Mouse (Mus musculus) monocyte, adult 5-6 weeks (primary cell): Measurements from ENCODE around the gene Limch1. TPM values are rescaled to one million over a fixed set of nuclear protein-coding genes. Genes with fewer than 3 reads are reported as not detected.

ENCODE experiments used
- ATAC-seq: fragments of 153-309, 156-312 bp; replicated peaks from 2 replicates; pipeline ENCODE4 v1.8.0; 2017; ENCODE audit warnings: mild to moderate bottlenecking; ENCODE audit not compliant: low TSS enrichment, insufficient number of reproducible peaks, severe bottlenecking, poor library complexity, low FRiP score
- total RNA-seq: library from RNA; stranded (forward); fragments of 200-1000, 200-491, 200-594 nt; gene quantifications from 3 replicates; pipeline ENCODE4 v1.2.3, GENCODE M21; 2017

Limch1 gene
- total RNA-seq, 1 experiment from 2014 or later: not detected

DNA sequence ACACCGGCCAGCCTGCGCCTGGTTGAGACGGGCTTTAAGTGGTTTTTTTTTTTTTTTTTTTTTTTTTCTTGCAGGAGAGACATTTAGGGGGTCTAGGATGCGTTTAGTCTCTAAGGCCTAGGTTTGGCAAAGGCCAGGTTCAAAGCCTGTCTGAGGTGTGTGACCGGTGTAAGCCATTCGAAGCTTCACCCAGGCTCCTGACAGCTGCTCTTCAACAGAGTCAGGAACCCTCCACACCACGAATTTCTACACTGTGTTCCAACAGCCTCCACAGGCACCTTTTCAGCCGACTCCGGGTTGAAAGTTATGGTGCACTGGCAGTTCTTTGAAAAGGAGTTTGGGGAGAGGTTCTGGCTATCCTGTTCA is 355.8 kb downstream of the Limch1 start:
- ATAC-seq: no peak

DNA sequence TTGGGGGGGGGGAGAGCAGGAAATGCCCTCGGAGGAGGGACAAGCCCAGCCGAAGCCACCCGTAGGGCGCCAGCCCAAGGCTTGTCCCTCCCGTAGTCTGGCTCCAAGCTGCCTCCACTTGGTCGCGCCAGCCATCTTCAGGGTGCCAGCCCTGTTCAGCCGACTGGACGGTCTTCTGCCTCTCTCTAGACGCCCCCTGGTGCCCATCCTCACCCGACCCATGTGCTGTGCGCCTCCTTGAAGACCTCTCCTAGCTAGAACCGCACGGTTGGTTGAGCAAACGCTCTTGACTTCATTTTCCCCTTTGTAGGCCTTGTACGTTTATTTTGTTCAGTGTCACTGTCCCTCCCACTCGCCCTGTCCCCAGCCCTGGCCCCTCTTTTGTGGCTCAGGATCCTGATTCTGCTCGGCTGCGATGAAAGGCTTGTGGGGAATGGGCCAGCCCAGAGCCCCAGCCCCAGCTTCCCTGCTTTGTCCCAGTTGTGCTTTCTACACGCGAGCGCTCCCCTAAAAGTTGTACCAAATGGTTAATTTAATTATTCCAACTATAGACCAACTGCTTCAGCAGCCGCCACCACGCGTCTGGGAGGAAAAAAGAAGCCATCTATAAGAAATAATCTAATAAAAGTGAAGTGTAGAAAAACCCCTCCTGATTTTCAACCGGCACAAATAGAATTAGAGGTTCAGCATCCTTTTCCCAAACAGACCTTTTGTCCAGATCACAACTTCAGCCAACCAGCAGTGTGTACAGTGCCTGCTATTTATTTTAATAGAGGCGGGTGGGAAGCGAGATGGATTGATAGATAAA is 356.4 kb downstream of the Limch1 start:
- no peak for ATAC-seq

DNA sequence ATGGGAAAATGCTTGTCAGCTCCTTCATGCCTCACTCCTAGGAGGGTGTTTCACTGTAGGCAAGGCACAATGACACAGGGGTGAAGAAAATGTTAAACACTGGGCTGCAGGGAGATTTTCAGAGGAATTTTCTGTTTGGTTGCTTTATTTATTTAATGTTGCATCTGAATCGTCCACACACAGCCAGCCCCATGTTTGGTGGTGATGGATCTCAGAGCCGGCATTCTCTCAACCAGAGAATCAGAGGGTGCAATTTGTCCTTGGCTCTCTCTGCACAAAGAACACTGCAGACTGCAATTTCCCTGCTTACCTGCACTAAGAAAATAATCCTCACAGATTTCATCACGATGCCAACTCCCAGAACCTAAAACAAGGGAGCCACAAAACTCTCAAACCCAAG is 357.4 kb downstream of the Limch1 start:
- no peak for ATAC-seq

DNA sequence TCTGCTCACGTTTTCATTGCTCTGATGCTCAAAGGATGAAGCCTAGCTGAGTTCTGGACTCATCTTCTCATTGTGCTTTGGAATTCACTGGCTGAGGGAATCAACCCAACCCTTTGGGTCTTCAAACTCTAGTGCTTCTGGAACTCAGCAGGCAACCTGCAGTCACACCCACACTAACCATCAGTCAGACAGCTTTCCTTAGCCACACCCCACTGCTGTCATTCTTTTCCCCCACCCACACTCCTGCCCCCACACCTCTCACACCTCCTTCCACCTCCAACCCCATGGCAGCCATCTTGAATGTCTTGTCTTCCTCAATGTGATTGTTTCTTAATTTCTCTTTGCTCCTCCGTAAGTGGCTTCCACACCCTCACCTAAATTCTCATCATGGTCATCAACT is 360.6 kb downstream of the Limch1 start:
- ATAC-seq: no peak

Other genes with a start within 250 kb of the Limch1 start
- 0.29 TPM in 1 of 3 replicates, not detected in the others for gene Apbb2, start 127.0 kb upstream of the Limch1 start, total RNA-seq
- not detected in 3 replicates for gene Uchl1, start 69.7 kb upstream of the Limch1 start, total RNA-seq